Mouse (Mus musculus) adrenal gland, postnatal 4 days (tissue): ENCODE results near the gene D10Jhu81e. TPM values are rescaled to one million over a fixed set of nuclear protein-coding genes. Genes with fewer than 3 reads are reported as not detected.
"Not testable (repeated sequence)": the region's sequence is repeated elsewhere in the genome, so short reads cannot be mapped to it uniquely, and the experiment has no call there.

Experiments used
- DNase-seq, 2 experiments: peaks; one replicate each; pipeline ENCODE4 v3.0.0; 2021 to 2022; ENCODE audit warnings: low spot score in 2 of 2, mixed read lengths in 2 of 2
- total RNA-seq, 2 experiments: library from RNA; stranded (reverse); gene quantifications; 2 replicates each; pipeline ENCODE4 v1.2.3; 2021

The D10Jhu81e gene
- total RNA-seq, 2 experiments from 2014 or later = 150 to 164 TPM

- DNase-seq = no peak
Measured at GRCm38 (mm10) chr10:78134975-78135798, 34.4 kb downstream of the D10Jhu81e start.

- DNase-seq = no peak
Measured at GRCm38 (mm10) chr10:78134400-78134799, 35.2 kb downstream of the D10Jhu81e start.

GRCm38 (mm10) chr10:78129998-78130397 is 39.6 kb downstream of the D10Jhu81e start:
- DNase-seq = no peak

- DNase-seq = no peak
Measured at GRCm38 (mm10) chr10:78129423-78129822, 40.2 kb downstream of the D10Jhu81e start.

- no peak for DNase-seq
Measured at GRCm38 (mm10) chr10:78128647-78129046, 40.9 kb downstream of the D10Jhu81e start.

- no peak for DNase-seq
Measured at GRCm38 (mm10) chr10:78127931-78128330, 41.7 kb downstream of the D10Jhu81e start.

- no peak for DNase-seq
Measured at GRCm38 (mm10) chr10:78127046-78127870, 42.3 kb downstream of the D10Jhu81e start.

- no peak for DNase-seq
Measured at GRCm38 (mm10) chr10:78126311-78126710, 43.3 kb downstream of the D10Jhu81e start.

- not testable (repeated sequence) for DNase-seq
Measured at GRCm38 (mm10) chr10:78125061-78125460, 44.5 kb downstream of the D10Jhu81e start.

GRCm38 (mm10) chr10:78124137-78124536 is 45.4 kb downstream of the D10Jhu81e start:
- DNase-seq = not testable (repeated sequence)

GRCm38 (mm10) chr10:78119422-78119821 is 50.2 kb downstream of the D10Jhu81e start:
- DNase-seq = no peak

- DNase-seq = no peak
Measured at GRCm38 (mm10) chr10:78115153-78115552, 54.4 kb downstream of the D10Jhu81e start.

GRCm38 (mm10) chr10:78114521-78115092 is 55.0 kb downstream of the D10Jhu81e start:
- DNase-seq = no peak

Other genes with a start within 250 kb of the D10Jhu81e start
- 1 to 10 TPM; 4.1 to 4.3 TPM for gene Trpm2, start 199.2 kb downstream of the D10Jhu81e start, total RNA-seq
- 10 to 100 TPM; 21.3 to 25.1 TPM for gene 1810043G02Rik, start 191.3 kb downstream of the D10Jhu81e start, total RNA-seq
- 10 to 100 TPM; 85.6 to 87.2 TPM for gene Pfkl, start 159.7 kb downstream of the D10Jhu81e start, total RNA-seq
- gene Dnmt3l, start 127.8 kb downstream of the D10Jhu81e start, total RNA-seq = 1 to 10 TPM; 2.9 to 3.2 TPM
- gene Aire, start 126.2 kb downstream of the D10Jhu81e start, total RNA-seq = not detected
- gene Icosl, start 100.5 kb downstream of the D10Jhu81e start, total RNA-seq = 10 to 100 TPM; 15.4 to 19.4 TPM
- gene Pwp2, start 15.4 kb upstream of the D10Jhu81e start, total RNA-seq = 10 to 100 TPM; 17.8 to 18.5 TPM
- 10 to 100 TPM; 48.8 to 50.2 TPM for gene Trappc10, start 74.9 kb upstream of the D10Jhu81e start, total RNA-seq
- gene Agpat3, start 182.7 kb upstream of the D10Jhu81e start, total RNA-seq = 100 to 1,000 TPM; 203 to 217 TPM
- 100 to 1,000 TPM; 282 to 296 TPM for gene Rrp1, start 243.3 kb upstream of the D10Jhu81e start, total RNA-seq